ENCODE assay signal across 27 mouse cellular contexts in the genomic region with DNA sequence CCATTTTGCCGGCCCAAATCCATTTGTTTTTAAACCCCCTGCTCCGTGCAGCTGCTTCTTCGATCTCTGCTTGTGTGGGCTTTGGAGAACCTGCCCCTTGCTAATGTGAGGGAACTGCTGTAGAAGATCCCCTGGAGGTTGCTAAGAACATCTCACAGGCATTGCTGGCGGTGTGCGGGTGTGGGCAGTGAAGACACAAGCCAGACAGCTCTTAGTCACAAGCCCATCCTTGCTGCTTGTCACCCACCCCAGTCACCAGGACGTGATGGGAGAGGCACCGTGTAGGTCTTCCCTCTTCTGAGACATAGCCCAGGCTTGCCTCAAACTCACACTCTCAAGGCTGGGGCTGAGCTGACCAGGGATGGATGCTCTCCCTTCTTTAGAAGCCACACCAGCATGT. TPM values are rescaled to one million over a fixed set of nuclear protein-coding genes. Genes with fewer than 3 reads are reported as not detected.
A peak's percentile ranks its signal among the peaks of the same experiment; 100 is the strongest.
DNase-seq lines count a peak whose midpoint lies in the region; ATAC-seq and TF ChIP-seq lines count a peak whose summit lies in the region.
"Had no signal": no experiment of that assay in that cellular context is flagged by ENCODE, and none has a peak within 500 bp of the region (broad histone marks: within the 10 kb centered on the region; RNA-seq: fewer than 3 reads in every experiment).

No protein-coding gene starts in this region.

- H3K27me3 ChIP-seq in midbrain, embryonic 12.5 days: no peaks in the 10 kb centered on the region
- H3K27me3 ChIP-seq in midbrain, postnatal 0 days (ENCODE audit: insufficient read depth, low read length): no peaks in the 10 kb centered on the region
- H3K27me3 ChIP-seq: heart, embryonic 15.5 days; liver, embryonic 12.5 days; neural tube, embryonic 12.5 days had no signal

- H3K27ac ChIP-seq in midbrain, embryonic 12.5 days (replicated peaks): peak overlapping the region; percentile 40; the same call in 1 of the 2 replicates
- no peak overlapping the region for H3K27ac ChIP-seq in midbrain, postnatal 0 days (ENCODE audit: low read depth, low read length)
- H3K27ac ChIP-seq: heart, adult 2 months; heart, embryonic 15.5 days; hindbrain, postnatal 0 days; limb, embryonic 13.5 days; liver, embryonic 12.5 days; neural tube, embryonic 12.5 days had no signal

- no peak overlapping the region for H3K4me3 ChIP-seq in midbrain, embryonic 12.5 days
- no peak overlapping the region for H3K4me3 ChIP-seq in midbrain, postnatal 0 days (ENCODE audit: low read depth, low read length)
- H3K4me3 ChIP-seq: heart, adult 2 months; heart, embryonic 15.5 days; limb, embryonic 13.5 days; liver, embryonic 12.5 days; megakaryocyte, embryonic 14.5 days; neural tube, embryonic 12.5 days had no signal

- H3K4me1 ChIP-seq in midbrain, embryonic 12.5 days: peaks cover 72% of the 10 kb centered on the region
- H3K4me1 ChIP-seq in midbrain, postnatal 0 days (ENCODE audit: insufficient read depth, low read length): peaks cover 28% of the 10 kb centered on the region; the same call in 1 of the 2 replicates

- peaks cover 64% of the 10 kb centered on the region for H3K36me3 ChIP-seq in midbrain, embryonic 12.5 days
- H3K36me3 ChIP-seq in midbrain, postnatal 0 days (ENCODE audit: insufficient read depth, low read length): peaks cover 3% of the 10 kb centered on the region; the same call in 1 of the 2 replicates
- H3K36me3 ChIP-seq: heart, embryonic 15.5 days; liver, embryonic 12.5 days had no signal

- 61% methylated on average over 7 of the region's 7 CpGs for WGBS in midbrain, embryonic 12.5 days
- 42% methylated on average over 7 of the region's 7 CpGs for WGBS in midbrain, postnatal 0 days

- H3K9me3 ChIP-seq in midbrain, embryonic 12.5 days: no peaks in the 10 kb centered on the region
- H3K9me3 ChIP-seq in midbrain, postnatal 0 days (ENCODE audit: low read length): no peaks in the 10 kb centered on the region
- H3K9me3 ChIP-seq: heart, embryonic 15.5 days; limb, embryonic 13.5 days; liver, embryonic 12.5 days; neural tube, embryonic 12.5 days had no signal

- TF ChIP-seq CTCF in midbrain, postnatal 0 days (IDR thresholded peaks at IDR 0.05): no peak

- ATAC-seq in midbrain, embryonic 12.5 days (ENCODE audit: low FRiP score, low read depth): no peak
- no peak for ATAC-seq in midbrain, postnatal 0 days (ENCODE audit: low FRiP score)
- ATAC-seq: activated CD4-positive, CD25-positive, alpha-beta regulatory T cell, adult 4 months; hindbrain, postnatal 0 days; intestine, embryonic 16.5 days; liver, embryonic 12.5 days had no signal

- DNase-seq in frontal cortex, adult 2 months (ENCODE audit: extremely low spot score in 1 of 2, low spot score in 1 of 2): peak; percentile 64 to 73
- DNase-seq in frontal cortex, postnatal 25 days (ENCODE audit: low spot score in 2 of 2): no peak
- peak; percentile 27 to 86 for DNase-seq in left cerebral cortex, postnatal 25 days (ENCODE audit: low spot score in 2 of 2)
- DNase-seq in left cerebral cortex, postnatal 10 days (ENCODE audit: extremely low spot score in 1 of 2, low spot score in 2 of 2): no peak
- no peak for DNase-seq in midbrain, postnatal 0 days (ENCODE audit: low spot score)
- DNase-seq in lung, adult 18-20 months: no peak
- DNase-seq: adrenal gland, adult 8-10 months; cerebellum, adult 18-20 months; cerebellum, postnatal 14 days; gastrocnemius, postnatal 36 days; heart, adult 2 months; heart, postnatal 36 days; kidney, adult 9 months; kidney, postnatal 14 days; lung, adult 2 months; right cerebral cortex, postnatal 4 days; thymus, postnatal 14 days had no signal

- H3K9ac ChIP-seq in midbrain, embryonic 12.5 days (replicated peaks): no peak overlapping the region
- 0 out of 2 replicates have a peak overlapping the region, but pooled peaks have one; percentile 19 for H3K9ac ChIP-seq in midbrain, postnatal 0 days (replicated peaks; ENCODE audit: low read length, poor library complexity, severe bottlenecking)
- H3K9ac ChIP-seq: heart, embryonic 15.5 days; limb, embryonic 13.5 days; liver, embryonic 12.5 days; neural tube, embryonic 12.5 days had no signal

- intact Hi-C loops in left cerebral cortex, postnatal 25 days (cut with DNase I): no loop called here
- intact Hi-C loops in left cerebral cortex, postnatal 10 days (cut with DNase I): no loop called here

- H3K4me2 ChIP-seq in midbrain, embryonic 12.5 days (replicated peaks): no peak overlapping the region
- no peak overlapping the region for H3K4me2 ChIP-seq in midbrain, postnatal 0 days (ENCODE audit: low read depth, low read length, poor library complexity, severe bottlenecking)
- H3K4me2 ChIP-seq: heart, embryonic 15.5 days; limb, embryonic 13.5 days; liver, embryonic 12.5 days; neural tube, embryonic 12.5 days had no signal

RNA-seq across cellular contexts. Expression of gene Mn1, which starts 20.0 kb away (rescaled TPM):
- polyA plus RNA-seq in frontal cortex, adult 2 months (2012; rRNA removed): 11.9 and 12.7 TPM in 2 replicates
- total RNA-seq in left cerebral cortex, postnatal 25 days (2021): 10 to 100 TPM; 62.8 to 63.4 TPM
- 10 to 100 TPM; 63.5 to 70.7 TPM for total RNA-seq in left cerebral cortex, postnatal 10 days (2021)
- polyA plus RNA-seq in midbrain, embryonic 12.5 days (2016; fragmentation: Nextera tagmentation; extraction: Ambion mirVana): 55.9 and 61.8 TPM in 2 replicates
- 112 and 139 TPM in 2 replicates for total RNA-seq in midbrain, postnatal 0 days (2014; rRNA removed)
- polyA plus RNA-seq in midbrain, postnatal 0 days (2015; fragmentation: Nextera tagmentation; extraction: Ambion mirVana): 49.6 and 49.8 TPM in 2 replicates
- polyA plus RNA-seq: activated CD4-positive, CD25-positive, alpha-beta regulatory T cell, adult 4 months; C2C12 had no signal

Comparison
In these comparisons a context has a peak if more than half of its experiments do, and no peak if none do; other contexts are left out.
1. DNase-seq: peak in frontal cortex, adult 2 months (2 of 2) and left cerebral cortex, postnatal 25 days (2 of 2); none in frontal cortex, postnatal 25 days (0 of 2), left cerebral cortex, postnatal 10 days (0 of 2), midbrain, postnatal 0 days (single experiment) and lung, adult 18-20 months (0 of 2).